Mouse (Mus musculus) kidney, postnatal 36 days (tissue): ENCODE results near the gene Fancg.
"Not testable (repeated sequence)": the region's sequence is repeated elsewhere in the genome, so short reads cannot be mapped to it uniquely, and the experiment has no call there.

Source experiments
- DNase-seq, 2 experiments: peaks; one replicate each; pipeline ENCODE4 v3.0.0; 2021 to 2022; ENCODE audit warnings: mixed read lengths in 2 of 2

The Fancg gene

DNA sequence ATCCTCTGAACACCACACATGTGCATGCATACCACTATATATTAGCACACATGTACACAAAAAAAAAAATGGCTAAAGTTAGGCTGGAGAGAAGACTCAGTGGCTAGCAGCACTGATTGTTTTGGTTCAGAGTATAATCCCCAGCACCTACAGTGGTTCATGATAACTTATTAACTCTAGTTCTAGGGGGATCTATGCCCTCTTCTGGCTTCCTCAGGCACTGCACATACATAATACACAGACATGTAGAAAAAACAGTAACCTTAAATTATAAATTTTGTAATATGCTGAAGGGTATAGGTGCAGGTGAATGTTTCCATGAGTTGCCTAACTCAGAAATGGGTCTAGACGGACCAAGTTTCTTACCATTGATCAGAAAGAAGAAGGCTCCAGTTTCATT, 22.0 kb downstream of the Fancg start:
- no peak for DNase-seq

DNA sequence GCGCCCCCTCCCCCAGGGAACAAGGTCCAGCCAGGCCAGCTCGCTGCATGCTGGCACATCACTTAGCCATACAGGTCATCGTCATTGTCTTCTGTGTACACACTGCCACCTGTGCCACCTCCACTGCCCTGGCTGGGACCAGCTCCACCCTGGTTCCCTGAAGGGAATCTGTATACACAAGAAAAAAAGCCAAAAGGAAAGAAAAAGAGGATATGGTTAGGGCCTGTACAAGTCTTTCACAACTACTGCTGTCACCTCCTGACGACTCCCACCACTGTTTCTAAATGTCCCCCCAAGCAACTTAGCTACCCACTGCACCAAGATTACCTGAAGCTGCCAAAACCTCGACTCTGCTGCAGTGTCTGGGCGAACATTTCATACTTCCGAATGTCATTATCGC, 29.8 kb downstream of the Fancg start:
- DNase-seq = not testable (repeated sequence)

DNA sequence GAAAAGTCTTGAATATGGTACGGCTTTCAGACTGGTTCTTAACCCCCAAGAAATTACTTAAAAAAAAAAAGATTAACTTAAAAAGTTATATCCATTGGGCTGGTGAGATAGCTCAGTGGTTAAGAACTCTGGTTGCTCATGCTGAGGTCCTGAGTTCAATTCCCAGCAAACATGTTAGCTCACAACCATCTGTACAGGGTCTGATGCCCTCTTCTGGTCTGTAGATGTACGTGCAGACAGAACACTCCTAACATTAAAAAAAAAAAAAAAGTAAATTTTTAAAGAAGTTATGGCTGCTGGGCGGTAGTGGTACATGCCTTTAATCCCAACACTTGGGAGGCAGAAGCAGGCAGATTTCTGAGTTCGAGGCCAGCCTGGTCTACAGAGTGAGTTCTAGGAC, 32.2 kb downstream of the Fancg start:
- no peak for DNase-seq

DNA sequence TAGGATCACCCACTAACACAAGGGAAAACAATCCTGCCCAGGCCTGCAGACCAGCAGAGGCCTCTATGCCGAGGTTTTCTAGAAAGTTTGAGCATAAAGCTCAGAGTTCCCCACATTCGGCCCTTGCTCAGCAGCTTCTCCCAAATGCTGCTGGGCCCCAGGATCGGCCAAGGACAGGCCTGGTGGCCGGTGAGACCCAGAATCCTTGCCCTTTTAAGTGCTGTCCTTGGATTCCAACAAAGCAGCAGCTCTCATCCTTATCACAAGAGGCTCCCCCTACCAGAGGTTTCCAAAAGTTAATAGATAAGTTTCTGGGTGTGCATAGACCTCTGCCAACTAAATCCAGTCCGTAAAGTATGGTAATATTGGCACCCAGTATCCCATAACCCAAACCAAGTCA, 36.4 kb downstream of the Fancg start:
- DNase-seq = no peak

DNA sequence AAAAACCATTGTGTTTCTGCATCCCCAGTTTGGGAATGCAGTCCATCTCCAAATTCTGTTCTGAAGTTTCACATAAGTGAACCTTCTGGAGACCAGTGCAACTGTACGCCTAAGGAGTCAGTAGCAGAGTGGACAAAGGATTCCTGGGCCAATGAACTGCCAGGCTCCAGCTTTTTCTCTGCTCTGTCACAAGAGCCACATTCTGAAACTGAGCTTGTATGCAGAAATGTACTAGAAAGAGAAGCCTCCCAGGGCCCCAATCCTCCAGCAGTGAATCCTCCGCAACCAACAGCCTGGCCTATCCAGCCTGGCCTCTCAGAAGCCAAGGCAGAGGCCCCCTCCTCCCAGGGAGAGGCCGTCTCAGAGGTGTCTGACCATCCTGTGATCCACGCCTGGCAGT, 37.4 kb downstream of the Fancg start:
- DNase-seq = no peak

DNA sequence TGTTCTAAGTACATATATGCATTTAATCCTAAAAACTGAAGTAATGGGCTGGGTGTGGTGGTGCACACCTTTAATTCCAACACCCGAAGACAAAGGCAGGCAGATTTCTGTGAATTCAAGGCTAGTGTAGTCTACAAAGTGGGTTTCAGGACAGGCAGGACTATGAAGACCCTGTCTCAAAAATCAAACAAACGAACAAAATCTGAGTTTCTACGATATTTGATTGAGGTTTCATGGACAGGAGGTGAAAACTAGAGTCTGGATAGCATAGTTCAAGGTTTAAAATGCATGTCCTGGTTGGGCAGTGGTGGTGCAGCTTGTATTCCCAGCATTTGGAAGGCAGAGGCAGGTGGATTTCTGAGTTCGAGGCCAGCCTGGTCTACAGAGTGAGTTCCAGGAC, 41.0 kb downstream of the Fancg start, which contains the start of gene 1700022I11Rik:
1700022I11Rik (plus strand) TSS at position 301 of the 400 bp plus-strand sequence.
- DNase-seq = no peak

DNA sequence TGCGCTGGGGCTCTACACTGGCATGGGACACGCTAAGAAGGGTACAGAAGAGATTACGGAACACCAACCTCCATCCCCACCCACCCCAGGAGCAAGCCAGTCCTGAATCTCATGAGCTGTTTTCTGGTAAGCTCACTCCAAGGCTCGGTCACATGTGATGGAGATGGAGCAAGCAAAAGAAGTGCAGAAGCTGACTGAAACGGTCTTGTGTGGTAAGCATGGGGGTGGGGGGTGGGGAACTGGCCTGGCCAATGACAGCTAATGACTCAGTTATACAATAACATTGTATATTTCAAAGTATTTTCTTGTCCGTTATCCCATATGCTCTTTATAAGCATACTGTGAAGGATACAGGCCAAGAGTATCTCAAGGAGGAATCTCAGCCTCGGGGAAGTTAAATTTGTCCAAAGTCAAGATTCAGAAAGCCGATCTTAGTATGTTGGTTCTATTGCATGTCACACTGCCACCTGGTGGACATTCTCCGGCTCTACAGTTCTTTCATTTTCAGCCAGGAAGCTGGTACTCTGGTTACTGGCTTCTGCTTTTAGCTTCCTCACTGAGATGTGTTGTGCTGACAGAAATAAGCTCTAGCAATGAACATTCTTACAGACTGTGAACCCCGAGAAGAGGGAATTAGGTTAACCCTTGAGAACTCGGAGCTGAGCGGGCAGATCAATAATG, 45.1 kb downstream of the Fancg start:
- peak; percentile 37 to 64 for DNase-seq

DNA sequence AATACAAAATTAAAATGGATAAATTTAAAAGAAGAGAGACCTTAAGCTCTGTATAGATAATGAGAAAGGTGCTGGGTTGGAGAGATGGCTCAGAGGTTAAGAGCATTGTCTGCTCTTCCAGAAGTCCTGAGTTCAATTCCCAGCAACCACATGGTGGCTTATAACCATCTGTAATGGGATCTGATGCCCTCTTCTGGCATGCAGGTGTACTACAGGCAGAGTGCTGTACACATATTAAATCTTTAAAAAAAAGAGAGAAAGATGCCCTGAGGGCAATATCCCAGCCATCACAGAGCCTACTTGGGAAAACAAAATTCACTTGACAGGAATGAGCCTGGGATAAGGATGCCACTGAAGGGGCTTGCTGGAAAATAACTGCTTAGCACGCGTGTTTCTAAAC, 46.8 kb downstream of the Fancg start:
- DNase-seq = peak in 1 of 2 experiments; percentile 50

DNA sequence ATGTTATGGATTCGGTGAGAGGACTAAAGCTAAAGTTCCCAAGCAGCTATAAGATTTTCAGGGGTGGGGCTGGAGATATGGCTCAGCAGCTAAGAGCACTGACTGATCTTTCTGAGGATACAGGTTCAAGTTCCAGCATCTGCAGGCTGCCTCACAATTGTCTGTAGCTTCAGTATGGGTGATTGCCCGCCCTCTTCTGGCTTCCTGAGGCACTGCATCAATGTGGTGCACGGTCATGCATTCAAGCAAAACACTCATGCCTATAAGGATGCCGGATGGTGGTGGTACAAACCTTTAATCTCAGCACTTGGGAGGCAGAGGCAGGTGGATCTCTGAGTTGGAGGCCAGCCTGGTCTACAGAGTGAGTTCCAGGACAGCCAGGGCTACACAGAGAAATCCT, 48.7 kb downstream of the Fancg start:
- DNase-seq = peak; percentile 66 to 82

DNA sequence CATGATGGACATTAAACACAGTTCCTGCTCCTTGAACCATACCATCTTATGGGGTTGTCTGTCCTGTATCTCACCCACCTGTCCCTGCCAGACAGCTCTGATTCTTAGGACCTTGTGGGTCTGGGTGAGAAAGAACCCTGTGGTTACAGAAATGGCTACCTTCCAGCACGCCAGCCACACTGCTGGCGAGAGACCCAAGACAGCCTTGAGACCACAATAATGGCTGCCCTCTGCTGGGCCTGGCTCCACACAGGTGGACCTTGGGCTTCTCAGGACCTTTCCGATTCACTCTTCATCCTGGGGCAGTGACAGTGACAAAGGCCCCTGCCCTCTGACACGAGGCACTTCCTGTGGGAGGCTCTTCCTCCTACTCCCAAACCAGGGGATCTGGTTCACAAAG, 50.9 kb downstream of the Fancg start:
- DNase-seq = no peak

DNA sequence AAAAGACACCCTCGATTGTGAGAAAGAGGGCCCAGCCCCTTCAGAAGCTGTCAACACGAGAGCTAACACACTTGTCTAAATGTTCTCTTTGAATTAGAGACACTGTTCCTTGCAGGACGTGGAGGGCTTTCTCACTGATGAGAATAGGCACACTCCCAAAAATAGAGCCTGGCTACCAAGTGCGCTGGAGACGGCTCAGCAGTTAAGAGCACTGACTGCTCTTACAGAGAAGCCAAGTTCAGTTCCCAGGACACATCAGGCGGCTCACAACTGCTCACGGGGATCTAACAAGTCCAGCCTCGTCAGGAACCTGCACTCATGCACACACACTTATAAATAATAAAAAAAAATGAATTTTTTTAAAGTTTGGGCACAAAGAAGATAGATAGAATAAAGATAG, 51.4 kb downstream of the Fancg start:
- no peak for DNase-seq

DNA sequence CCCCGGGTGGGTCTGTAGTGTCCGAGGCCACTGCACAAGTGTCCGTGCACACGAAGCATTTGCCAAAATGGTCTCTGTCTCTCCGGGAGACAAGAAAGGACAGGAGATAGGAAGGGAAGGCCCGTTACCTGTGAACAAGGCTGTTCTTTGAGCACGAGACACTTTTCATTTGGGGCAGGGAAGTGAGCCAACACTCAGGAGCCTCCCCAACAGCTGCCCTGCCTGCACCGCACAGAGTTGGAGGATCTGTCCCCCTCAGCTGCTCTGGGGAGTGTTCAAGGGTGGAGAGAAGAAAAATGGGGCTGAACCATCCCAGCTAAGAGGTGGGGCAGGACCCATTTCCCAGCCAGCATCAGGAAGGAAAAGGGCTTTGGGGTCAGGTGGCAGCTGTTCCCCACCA, 52.3 kb downstream of the Fancg start:
- DNase-seq = no peak

DNA sequence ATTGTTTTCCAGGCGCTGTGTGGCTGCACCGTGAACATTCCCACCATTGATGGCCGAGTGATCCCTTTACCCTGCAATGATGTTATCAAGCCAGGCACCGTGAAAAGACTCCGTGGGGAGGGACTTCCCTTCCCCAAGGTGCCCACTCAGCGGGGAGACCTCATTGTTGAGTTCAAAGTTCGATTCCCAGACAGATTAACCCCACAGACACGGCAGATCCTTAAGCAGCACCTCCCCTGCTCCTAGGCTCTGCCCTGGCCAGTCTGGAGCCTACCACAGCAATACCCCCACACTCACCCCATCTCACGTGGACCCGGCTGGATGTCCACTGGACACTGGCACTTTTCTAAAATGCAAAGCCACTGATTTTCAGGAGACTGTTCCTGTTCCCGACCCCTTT, 53.0 kb downstream of the Fancg start:
- peak; percentile 40 to 58 for DNase-seq

DNA sequence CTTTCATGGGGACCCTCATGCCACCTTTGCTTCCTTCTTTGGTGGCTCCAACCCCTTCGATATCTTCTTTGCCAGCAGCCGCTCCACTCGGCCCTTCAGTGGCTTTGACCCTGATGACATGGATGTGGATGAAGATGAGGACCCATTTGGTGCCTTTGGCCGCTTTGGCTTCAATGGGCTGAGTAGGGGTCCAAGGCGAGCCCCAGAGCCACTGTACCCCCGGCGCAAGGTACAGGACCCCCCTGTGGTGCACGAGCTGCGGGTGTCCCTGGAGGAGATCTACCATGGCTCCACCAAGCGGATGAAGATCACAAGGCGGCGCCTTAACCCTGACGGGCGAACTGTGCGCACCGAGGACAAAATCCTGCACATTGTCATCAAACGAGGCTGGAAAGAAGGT, 53.7 kb downstream of the Fancg start:
- DNase-seq = no peak

DNA sequence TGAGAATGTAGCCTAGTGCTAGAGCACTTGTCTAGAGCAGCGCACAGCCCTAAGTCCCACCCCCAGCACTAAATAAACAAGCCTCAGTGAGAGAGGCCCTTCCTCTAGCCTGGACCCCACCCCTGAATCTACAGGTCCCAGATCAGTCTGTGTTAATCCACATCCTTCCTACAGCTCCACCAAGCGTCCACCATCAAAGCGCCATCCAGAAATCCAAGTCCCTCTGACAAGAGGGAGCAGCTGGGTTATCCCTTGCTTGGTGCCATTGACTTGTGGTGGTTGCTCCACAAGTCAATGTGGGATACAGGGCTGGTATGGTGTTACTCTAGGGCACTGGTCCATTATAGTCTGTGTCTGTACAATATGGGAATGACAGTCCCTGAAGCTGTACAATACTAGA, 55.1 kb downstream of the Fancg start:
- no peak for DNase-seq

DNA sequence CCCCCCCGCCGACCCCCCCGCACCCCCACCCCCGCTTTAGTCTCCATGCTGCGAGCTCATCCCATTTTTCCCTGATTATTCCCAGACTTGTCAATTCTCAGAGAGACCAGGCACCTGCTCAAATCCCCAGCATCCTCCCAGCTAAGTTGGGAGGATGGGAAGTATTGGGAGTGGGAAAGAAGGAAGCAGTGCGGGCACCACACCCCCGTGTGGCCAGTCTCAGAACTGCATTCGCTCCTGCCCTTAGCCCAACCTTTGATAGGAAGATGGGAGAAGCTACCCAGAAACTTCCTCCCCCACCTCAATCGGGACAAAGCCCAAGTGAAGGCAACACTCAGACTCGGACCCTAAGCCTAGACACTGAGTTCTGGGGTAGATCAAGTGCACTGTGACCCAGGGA, 56.0 kb downstream of the Fancg start:
- DNase-seq = peak; percentile 65 to 89

DNA sequence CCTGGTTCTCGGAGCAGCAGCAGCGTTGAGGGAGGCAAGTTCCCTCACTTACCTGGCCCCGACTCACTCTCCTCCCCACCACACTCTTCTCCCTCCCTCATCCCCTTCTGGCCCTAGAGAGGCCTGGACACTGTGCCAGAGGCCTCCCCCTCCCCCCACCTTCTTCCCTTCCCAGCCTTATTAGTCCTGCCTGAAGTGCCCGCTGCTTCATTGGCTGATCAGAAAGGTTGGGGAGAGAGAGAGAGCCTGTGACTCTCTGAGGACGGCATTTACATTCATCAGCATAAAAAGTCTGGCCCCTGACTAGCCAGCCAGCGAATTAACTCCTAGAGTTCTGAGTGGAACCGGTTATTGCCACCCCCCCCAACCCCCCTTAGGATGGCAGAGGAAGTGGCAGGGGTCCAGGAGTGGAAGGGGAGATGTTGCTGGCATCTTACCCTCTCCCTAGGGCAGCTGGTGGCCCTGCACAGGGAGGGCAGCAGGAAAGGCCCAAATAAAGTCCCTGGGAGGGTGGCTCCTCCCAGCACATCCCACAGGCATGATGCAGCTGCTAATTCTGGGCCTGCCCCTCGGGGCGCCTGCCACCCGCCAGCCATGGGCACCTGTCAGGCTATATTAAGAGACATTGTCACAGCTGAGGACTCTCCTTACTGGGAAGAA, 56.7 kb downstream of the Fancg start:
- DNase-seq = peak; percentile 16 to 43

DNA sequence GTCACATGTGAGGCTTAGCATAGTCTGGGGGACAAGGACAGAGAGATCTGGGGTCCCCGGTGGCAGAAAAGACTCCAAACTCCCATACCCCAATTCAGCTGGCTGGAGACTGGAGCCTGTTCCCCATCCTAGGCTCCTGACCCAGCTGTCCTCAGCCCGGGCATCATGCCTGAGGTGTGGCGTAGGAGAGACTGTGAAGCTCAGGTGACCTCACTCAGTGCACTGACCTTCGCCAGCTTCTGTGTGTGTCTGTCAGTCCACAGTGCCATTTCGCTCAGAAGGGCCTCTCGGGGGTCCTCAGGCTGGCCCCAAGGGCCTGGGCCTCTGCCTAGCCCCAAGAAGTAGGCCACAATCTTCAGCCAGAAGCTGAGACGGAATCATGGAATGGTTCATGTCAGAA, 57.7 kb downstream of the Fancg start:
- no peak for DNase-seq
